Mouse (Mus musculus) erythroblast, embryonic 14.5 days (primary cell): Measurements from ENCODE around the gene Lrmda.

Experiments
- GATA1 ChIP-seq: IDR thresholded peaks from 2 replicates; pipeline ENCODE4 v1.6.1; 2012; ENCODE audit warnings: low read length, inconsistent platforms, mixed read lengths
- TAL1 ChIP-seq: IDR thresholded peaks from 3 replicates; pipeline ENCODE4 v1.6.1; 2012; ENCODE audit warnings: low read length, inconsistent platforms, mixed read lengths

DNA sequence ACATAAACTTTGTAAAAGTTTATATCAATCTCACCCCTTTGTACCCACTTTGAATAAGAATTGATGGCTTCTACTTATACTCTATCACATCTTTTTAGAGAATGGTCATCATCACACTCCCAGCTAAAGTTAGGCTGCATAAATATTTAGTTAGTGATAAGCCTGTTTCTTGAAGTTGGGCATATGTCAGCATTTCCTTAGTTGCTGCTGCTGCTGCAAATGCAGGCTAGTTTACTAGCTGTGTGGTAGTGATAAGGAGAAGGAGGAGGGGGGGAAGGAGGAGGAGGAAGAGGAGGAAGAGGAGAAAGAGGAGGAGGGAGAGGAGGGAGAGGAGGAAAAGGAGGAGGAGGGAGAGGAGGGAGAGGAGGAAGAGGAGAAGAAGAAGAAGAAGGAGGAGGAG is 692.9 kb downstream of the Lrmda start:
- no peak for TF ChIP-seq TAL1
- no peak for TF ChIP-seq GATA1
